Mouse (Mus musculus): ENCODE results near the gene Nubpl. TPM values are rescaled to one million over a fixed set of nuclear protein-coding genes. Genes with fewer than 3 reads are reported as not detected.

Nubpl gene
- total RNA-seq, 1 experiment, result 6.6 TPM

DNA sequence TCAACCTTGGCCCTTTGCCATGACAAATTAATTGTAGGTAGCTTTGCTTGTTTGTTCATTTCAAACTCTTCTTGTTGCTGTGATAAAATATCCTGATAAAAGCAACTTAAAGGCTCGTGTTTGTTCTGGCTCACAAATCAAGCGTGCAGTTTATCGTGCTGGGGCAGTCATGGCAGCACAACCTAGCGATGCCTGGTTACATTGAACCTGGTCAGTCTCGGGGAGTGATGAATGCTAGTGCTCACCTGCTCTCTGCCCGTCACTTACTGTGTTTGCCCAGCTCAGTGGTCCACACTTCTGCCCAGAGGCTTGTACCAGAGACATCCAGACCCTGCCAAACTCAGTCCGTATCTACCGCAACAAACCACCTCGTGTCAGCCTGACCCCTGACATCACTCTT is 149.9 kb downstream of the Nubpl start:
- no peak overlapping the region for H3K4me3 ChIP-seq (ENCODE audit: insufficient read depth in 1 of 2, low read depth in 1 of 2, low read length in 2 of 2, poor library complexity in 1 of 2, severe bottlenecking in 1 of 2)

GRCm38 (mm10) chr12:52248531-52248930 is 151.0 kb downstream of the Nubpl start:
- no peaks in the 10 kb centered on the region for H3K9me3 ChIP-seq (ENCODE audit: control insufficient read depth, insufficient read depth, low read depth, low read length)
- no peaks in the 10 kb centered on the region; a peak in 1 of 4 replicates for H3K4me1 ChIP-seq (ENCODE audit: control insufficient read depth in 2 of 2, insufficient read depth in 2 of 2, low read length in 2 of 2, poor library complexity in 1 of 2)
- H3K27ac ChIP-seq (ENCODE audit: insufficient read depth, low read depth, low read length, poor library complexity, severe bottlenecking), result no peak overlapping the region
- no peaks in the 10 kb centered on the region for H3K36me3 ChIP-seq (ENCODE audit: control insufficient read depth, insufficient read depth, low read length, poor library complexity, severe bottlenecking)
- DNase-seq (ENCODE audit: low read depth, low spot score), result no peak
- TF ChIP-seq ZC3H11A (IDR thresholded peaks at IDR 0.05; ENCODE audit: borderline replicate concordance, low read depth, low read length) (no peak), CHD2 (IDR thresholded peaks at IDR 0.05; ENCODE audit: low read depth, low read length) (no peak), ZNF384 (IDR thresholded peaks at IDR 0.05; ENCODE audit: low read depth, low read length) (no peak), HCFC1 (IDR thresholded peaks at IDR 0.05; ENCODE audit: borderline replicate concordance, insufficient read depth, low read length) (no peak), MAFK (IDR thresholded peaks at IDR 0.05; ENCODE audit: insufficient read depth, low read depth, low read length) (no peak)
- no peak overlapping the region for H3K4me3 ChIP-seq (ENCODE audit: insufficient read depth in 1 of 2, low read depth in 1 of 2, low read length in 2 of 2, poor library complexity in 1 of 2, severe bottlenecking in 1 of 2)
- in situ Hi-C loops (cut with MboI; ENCODE audit: low sequenced_read_pairs in 2 of 2, unreplicated experiment in 2 of 2), result no loop called here
- H3K9ac ChIP-seq (ENCODE audit: insufficient read depth, low read depth, low read length, poor library complexity, severe bottlenecking), result no peak overlapping the region

More for the DNA sequence above, 149.9 kb downstream of the Nubpl start:
- Histone ChIP-seq H3K4me1 (ENCODE audit: control insufficient read depth in 2 of 2, insufficient read depth in 2 of 2, low read length in 2 of 2, poor library complexity in 1 of 2) (no peaks in the 10 kb centered on the region; a peak in 1 of 4 replicates), H3K27ac (ENCODE audit: insufficient read depth, low read depth, low read length, poor library complexity, severe bottlenecking) (no peak overlapping the region), H3K9me3 (ENCODE audit: control insufficient read depth, insufficient read depth, low read depth, low read length) (no peaks in the 10 kb centered on the region), H3K9ac (ENCODE audit: insufficient read depth, low read depth, low read length, poor library complexity, severe bottlenecking) (no peak overlapping the region), H3K36me3 (ENCODE audit: control insufficient read depth, insufficient read depth, low read length, poor library complexity, severe bottlenecking) (no peaks in the 10 kb centered on the region)
- in situ Hi-C loops (cut with MboI; ENCODE audit: low sequenced_read_pairs in 2 of 2, unreplicated experiment in 2 of 2), result no loop called here
- DNase-seq (ENCODE audit: low read depth, low spot score), result no peak
- no peak for TF ChIP-seq HCFC1 (IDR thresholded peaks at IDR 0.05; ENCODE audit: borderline replicate concordance, insufficient read depth, low read length)
- TF ChIP-seq ZNF384 (IDR thresholded peaks at IDR 0.05; ENCODE audit: low read depth, low read length), result no peak
- TF ChIP-seq CHD2 (IDR thresholded peaks at IDR 0.05; ENCODE audit: low read depth, low read length), result no peak
- no peak for TF ChIP-seq MAFK (IDR thresholded peaks at IDR 0.05; ENCODE audit: insufficient read depth, low read depth, low read length)
- no peak for TF ChIP-seq ZC3H11A (IDR thresholded peaks at IDR 0.05; ENCODE audit: borderline replicate concordance, low read depth, low read length)

DNA sequence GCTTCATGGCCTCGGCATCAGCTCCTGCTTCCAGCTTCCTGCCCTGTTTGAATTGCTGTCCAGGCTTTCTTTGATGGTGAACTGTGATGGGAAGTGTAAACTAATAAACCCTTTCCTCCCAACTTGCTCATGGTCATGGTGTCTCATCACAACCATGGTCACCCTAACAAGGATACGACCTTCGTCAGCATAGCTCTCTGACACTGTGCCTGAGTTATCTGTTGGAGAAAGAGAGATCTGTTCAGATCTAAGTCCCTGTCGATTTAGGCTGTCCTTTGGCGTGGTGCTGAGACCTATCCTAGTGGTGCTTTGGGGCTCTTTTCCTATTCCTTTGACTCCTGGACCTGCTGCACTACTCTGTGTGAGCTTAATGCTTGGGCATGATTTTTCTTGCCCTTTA is 156.6 kb downstream of the Nubpl start:
- no peak overlapping the region for H3K27ac ChIP-seq (ENCODE audit: insufficient read depth, low read depth, low read length, poor library complexity, severe bottlenecking)
- no peak overlapping the region for H3K9ac ChIP-seq (ENCODE audit: insufficient read depth, low read depth, low read length, poor library complexity, severe bottlenecking)
- in situ Hi-C loops (cut with MboI; ENCODE audit: low sequenced_read_pairs in 2 of 2, unreplicated experiment in 2 of 2), result no loop called here
- TF ChIP-seq CHD2 (IDR thresholded peaks at IDR 0.05; ENCODE audit: low read depth, low read length), result no peak
- no peak for TF ChIP-seq ZC3H11A (IDR thresholded peaks at IDR 0.05; ENCODE audit: borderline replicate concordance, low read depth, low read length)
- no peak for TF ChIP-seq MAFK (IDR thresholded peaks at IDR 0.05; ENCODE audit: insufficient read depth, low read depth, low read length)
- no peak for TF ChIP-seq HCFC1 (IDR thresholded peaks at IDR 0.05; ENCODE audit: borderline replicate concordance, insufficient read depth, low read length)
- no peak for TF ChIP-seq ZNF384 (IDR thresholded peaks at IDR 0.05; ENCODE audit: low read depth, low read length)
- no peak overlapping the region for H3K4me3 ChIP-seq (ENCODE audit: insufficient read depth in 1 of 2, low read depth in 1 of 2, low read length in 2 of 2, poor library complexity in 1 of 2, severe bottlenecking in 1 of 2)
- no peak for DNase-seq (ENCODE audit: low read depth, low spot score)
- H3K4me1 ChIP-seq (ENCODE audit: control insufficient read depth in 2 of 2, insufficient read depth in 2 of 2, low read length in 2 of 2, poor library complexity in 1 of 2), result no peaks in the 10 kb centered on the region; a peak in 1 of 4 replicates
- H3K36me3 ChIP-seq (ENCODE audit: control insufficient read depth, insufficient read depth, low read length, poor library complexity, severe bottlenecking), result no peaks in the 10 kb centered on the region
- H3K9me3 ChIP-seq (ENCODE audit: control insufficient read depth, insufficient read depth, low read depth, low read length), result no peaks in the 10 kb centered on the region

DNA sequence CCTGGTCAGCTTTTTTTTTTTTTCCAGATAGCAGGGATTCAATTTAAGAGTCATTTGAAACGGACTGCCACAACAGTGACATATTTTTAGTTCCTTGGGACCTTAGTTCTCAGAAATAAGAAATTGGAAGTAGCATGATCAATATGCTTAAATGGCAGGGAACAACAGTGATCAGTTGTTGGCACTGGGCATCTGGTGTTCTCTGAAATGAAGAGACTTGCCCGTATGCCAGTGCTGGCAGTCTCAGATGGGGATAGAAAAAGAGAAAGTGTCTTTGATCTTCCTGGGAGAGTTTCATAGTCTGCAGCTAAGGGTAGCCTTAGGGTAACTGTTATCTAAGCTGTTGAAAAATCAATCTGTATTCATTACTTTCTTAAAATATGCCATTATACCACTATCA is 170.6 kb downstream of the Nubpl start:
- no peak for DNase-seq (ENCODE audit: low read depth, low spot score)
- TF ChIP-seq MAFK (IDR thresholded peaks at IDR 0.05; ENCODE audit: insufficient read depth, low read depth, low read length) (no peak), ZC3H11A (IDR thresholded peaks at IDR 0.05; ENCODE audit: borderline replicate concordance, low read depth, low read length) (no peak), CHD2 (IDR thresholded peaks at IDR 0.05; ENCODE audit: low read depth, low read length) (no peak), HCFC1 (IDR thresholded peaks at IDR 0.05; ENCODE audit: borderline replicate concordance, insufficient read depth, low read length) (no peak), ZNF384 (IDR thresholded peaks at IDR 0.05; ENCODE audit: low read depth, low read length) (no peak)

GRCm38 (mm10) chr12:52272828-52273227 is 175.3 kb downstream of the Nubpl start:
- Histone ChIP-seq H3K4me3 (ENCODE audit: insufficient read depth in 1 of 2, low read depth in 1 of 2, low read length in 2 of 2, poor library complexity in 1 of 2, severe bottlenecking in 1 of 2) (no peak overlapping the region), H3K9me3 (ENCODE audit: control insufficient read depth, insufficient read depth, low read depth, low read length) (no peaks in the 10 kb centered on the region), H3K9ac (ENCODE audit: insufficient read depth, low read depth, low read length, poor library complexity, severe bottlenecking) (no peak overlapping the region), H3K27ac (ENCODE audit: insufficient read depth, low read depth, low read length, poor library complexity, severe bottlenecking) (no peak overlapping the region), H3K4me1 (ENCODE audit: control insufficient read depth in 2 of 2, insufficient read depth in 2 of 2, low read length in 2 of 2, poor library complexity in 1 of 2) (peaks cover 3 to 6% of the 10 kb centered on the region in 2 experiments; a peak in 3 of 4 replicates), H3K36me3 (ENCODE audit: control insufficient read depth, insufficient read depth, low read length, poor library complexity, severe bottlenecking) (no peaks in the 10 kb centered on the region)
- in situ Hi-C loops (cut with MboI; ENCODE audit: low sequenced_read_pairs in 2 of 2, unreplicated experiment in 2 of 2), result no loop called here
- no peak for DNase-seq (ENCODE audit: low read depth, low spot score)
- TF ChIP-seq MAFK (IDR thresholded peaks at IDR 0.05; ENCODE audit: insufficient read depth, low read depth, low read length) (no peak), ZC3H11A (IDR thresholded peaks at IDR 0.05; ENCODE audit: borderline replicate concordance, low read depth, low read length) (no peak), CHD2 (IDR thresholded peaks at IDR 0.05; ENCODE audit: low read depth, low read length) (no peak), ZNF384 (IDR thresholded peaks at IDR 0.05; ENCODE audit: low read depth, low read length) (no peak), HCFC1 (IDR thresholded peaks at IDR 0.05; ENCODE audit: borderline replicate concordance, insufficient read depth, low read length) (no peak)

More for the DNA sequence above, 170.6 kb downstream of the Nubpl start:
- H3K36me3 ChIP-seq (ENCODE audit: control insufficient read depth, insufficient read depth, low read length, poor library complexity, severe bottlenecking), result no peaks in the 10 kb centered on the region
- H3K4me1 ChIP-seq (ENCODE audit: control insufficient read depth in 2 of 2, insufficient read depth in 2 of 2, low read length in 2 of 2, poor library complexity in 1 of 2), result no peaks in the 10 kb centered on the region; a peak in 1 of 4 replicates
- H3K9ac ChIP-seq (ENCODE audit: insufficient read depth, low read depth, low read length, poor library complexity, severe bottlenecking), result no peak overlapping the region
- no peaks in the 10 kb centered on the region for H3K9me3 ChIP-seq (ENCODE audit: control insufficient read depth, insufficient read depth, low read depth, low read length)
- H3K4me3 ChIP-seq (ENCODE audit: insufficient read depth in 1 of 2, low read depth in 1 of 2, low read length in 2 of 2, poor library complexity in 1 of 2, severe bottlenecking in 1 of 2), result no peak overlapping the region
- no peak overlapping the region for H3K27ac ChIP-seq (ENCODE audit: insufficient read depth, low read depth, low read length, poor library complexity, severe bottlenecking)
- in situ Hi-C loops (cut with MboI; ENCODE audit: low sequenced_read_pairs in 2 of 2, unreplicated experiment in 2 of 2), result no loop called here
